Mouse (Mus musculus) Muller cell, postnatal 12 days (primary cell): ENCODE measurements around the gene Ric8b.

Experiments
- DNase-seq: peaks from one replicate; pipeline ENCODE4 v3.0.0-alpha.2; 2015; ENCODE audit errors: inconsistent ontology term

Gene Ric8b

DNA sequence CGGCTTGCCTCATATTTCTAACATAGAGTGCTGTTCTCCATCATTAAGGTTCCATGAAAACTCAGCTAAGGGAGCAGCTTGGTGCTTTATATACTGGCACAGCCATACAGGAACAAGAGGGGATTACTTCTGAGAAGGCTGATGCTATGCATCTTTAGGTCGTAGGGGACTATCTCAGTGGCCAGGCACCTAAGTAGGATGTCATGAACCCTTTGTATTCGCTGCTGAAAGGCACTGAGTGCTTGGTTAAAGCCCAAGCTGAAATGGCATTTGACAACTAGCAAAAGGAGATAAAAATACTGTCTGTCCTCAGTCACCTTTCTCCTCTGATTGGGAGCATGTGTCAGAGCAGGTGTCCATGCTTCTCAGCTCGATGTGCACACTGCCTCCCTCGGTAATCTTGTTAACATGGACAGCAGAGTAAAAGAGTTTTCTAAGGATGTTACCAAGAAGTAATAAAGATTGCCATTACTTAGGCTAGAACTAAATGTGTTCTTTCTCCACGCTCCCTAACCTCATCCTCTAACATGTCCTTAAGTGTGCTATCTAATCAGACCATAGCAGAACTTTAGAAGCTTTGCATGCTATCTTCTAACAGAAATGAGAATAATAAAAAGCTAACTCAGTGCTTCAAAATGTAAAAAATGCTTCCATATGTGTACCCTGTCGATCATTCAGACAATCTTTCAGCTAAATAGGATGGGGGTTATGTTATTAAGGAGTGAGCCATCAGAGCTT lies 89.3 kb downstream of the Ric8b start:
- DNase-seq = no peak

DNA sequence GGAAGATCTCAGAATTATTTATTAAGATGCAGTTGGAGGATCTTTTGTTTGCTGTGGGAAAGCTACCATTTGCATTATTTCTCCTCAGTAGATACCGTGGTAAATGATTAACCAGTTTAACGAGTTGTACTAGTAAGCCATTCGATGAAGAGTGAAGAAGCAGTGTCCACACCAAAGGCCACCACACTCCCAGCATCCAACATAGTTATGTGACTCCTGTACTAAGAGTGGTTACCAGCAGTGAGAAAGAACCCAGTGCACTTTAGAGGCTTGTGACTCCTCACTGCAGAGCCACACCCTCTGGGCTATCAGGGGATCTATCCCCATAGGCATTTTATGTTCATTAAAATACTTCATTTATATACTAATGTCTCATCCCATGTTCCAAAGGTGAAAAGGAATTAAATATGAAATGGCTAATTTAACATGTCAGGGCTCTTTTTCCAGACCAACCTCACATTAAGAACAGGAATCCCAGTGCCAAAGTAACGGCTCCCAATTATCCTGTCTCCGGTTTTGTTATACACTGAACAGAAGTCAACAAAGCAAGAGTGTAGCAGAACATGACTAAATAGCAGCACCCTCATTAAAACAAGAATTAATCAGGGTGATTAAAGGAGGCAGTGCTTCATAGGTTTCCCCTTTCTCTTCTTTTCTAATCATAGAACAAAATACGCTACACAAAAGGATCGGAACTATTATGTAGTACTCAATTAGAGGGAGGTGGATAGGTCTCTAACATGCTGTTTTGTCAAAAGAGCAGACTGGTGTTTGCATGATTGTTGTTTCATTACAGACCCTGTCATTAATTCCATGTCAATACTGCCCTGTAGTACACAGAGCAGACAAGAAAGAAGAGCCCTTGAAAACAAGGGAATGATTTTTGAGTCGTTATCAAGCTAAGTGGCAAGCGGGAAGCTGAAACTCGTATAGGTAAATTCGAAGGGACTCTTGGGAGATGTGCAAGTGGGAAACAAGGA lies 90.7 kb downstream of the Ric8b start:
- DNase-seq = peak; percentile 22

DNA sequence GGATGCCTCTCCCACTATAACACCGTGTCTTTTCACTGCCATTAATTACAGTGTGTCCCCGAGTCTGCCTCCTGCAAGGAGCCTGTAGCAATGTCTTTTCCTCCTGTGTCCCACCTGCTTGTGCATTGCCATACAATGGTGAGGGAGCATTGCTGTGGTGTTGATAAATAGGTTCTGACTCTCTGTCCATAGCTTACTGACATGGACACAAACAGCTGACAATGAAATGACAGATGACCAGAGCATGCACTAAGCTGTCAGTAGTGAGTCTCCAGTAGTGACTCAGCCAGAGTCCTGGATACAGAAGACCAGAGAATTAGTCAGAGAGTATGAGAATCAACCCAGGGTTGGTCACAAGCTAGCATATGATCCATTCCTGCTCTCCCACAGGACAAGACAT lies 93.7 kb downstream of the Ric8b start:
- DNase-seq = peak; percentile 26

DNA sequence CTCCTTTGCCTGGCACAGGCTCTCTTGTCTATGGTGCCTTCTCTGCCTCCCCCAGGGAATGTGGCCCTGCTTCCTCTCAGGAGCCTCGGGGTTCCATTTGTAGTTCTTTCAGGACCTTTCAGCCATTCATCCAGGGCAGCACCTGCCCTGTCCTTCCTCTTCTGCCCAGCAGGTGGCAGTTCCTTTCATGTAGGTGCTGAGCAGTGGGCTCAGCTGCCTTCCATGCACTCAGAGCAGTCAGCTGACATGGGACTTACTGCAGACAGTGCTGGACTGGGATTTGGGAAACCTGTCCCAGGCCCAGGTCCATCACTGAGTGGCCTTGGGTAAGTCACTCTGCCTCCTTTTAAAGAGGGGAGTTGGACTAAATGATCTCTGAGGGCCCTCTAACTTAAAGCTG lies 96.0 kb downstream of the Ric8b start:
- no peak for DNase-seq

DNA sequence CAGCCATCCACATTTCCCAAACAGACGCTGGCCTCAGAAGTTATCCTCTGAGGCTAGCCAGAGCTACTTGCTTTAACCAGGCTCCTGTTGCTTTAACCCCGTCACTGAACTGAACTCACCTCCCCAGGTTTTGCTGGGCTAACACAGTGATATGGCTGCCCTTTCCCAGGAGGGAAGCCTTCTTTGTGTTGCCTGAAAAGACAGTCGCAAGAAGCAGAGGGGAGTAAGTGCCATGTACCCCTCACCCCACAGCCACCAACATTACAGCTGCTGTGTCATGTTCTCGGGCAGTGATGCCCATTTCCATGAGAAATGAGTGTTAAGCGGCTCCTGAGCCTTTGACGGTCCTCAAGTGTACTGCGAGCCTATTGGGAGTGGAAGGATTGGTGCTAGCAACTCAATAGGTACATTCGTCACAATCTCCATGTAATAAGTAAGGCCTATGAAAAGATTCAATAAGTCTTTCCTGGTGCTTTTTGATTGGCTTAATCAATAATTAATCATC lies 96.6 kb downstream of the Ric8b start:
- DNase-seq = no peak

DNA sequence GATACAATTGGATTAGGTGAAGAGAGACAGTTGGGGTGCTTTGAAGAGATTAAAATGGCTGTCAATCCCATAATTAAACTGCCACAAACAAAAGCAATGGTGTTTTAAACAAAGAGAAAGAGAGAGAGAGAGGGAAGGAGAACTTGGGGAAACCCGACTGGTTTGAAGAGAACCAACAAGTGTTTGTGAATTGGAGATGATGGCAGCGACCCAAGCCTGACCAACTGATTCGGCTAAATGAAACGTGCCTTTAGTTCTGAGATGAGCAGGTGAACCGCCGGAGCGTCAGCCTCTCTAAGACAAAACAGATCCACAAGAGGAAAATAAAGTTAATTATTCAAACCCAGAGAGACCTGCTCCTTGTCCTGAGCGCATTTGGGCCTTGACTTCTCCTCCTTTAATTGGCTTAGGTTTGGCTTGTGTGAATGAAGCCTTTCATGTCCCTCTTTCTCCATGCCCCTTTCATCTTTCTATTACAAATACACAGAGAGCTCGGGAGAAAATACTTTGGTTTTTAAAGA lies 97.1 kb downstream of the Ric8b start:
- DNase-seq = no peak

DNA sequence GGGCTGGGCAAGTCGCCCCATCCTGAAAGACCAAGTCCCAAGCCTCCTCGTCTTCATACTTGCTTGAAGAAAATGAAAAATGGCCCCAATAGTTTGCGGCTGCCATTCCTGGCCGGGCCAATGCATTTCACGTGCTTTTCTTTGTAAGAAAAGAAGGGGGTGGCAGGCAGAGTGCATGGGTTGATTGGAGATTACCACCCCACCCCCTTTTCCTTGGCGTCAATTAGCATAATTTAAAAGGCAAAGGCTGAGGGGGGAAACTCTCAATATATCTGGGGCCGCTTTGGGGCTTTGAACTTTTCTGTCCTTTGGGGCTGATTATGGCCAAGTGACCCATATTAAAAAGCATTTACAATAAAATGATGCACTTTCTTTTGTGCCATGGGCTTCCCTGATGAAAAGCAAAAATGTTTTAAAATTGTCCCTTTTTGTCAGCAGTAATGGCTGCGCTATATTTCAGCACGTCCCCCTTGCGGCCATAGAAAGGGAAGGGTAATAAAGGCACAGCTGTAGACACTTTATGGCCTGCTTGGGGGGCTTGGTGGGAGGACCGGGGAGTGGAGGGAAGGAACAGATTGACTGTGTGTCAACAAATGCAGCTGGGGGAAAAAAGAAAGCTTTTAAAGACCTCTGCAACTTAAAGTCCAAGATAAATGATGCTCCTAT lies 105.4 kb downstream of the Ric8b start:
- DNase-seq = no peak

DNA sequence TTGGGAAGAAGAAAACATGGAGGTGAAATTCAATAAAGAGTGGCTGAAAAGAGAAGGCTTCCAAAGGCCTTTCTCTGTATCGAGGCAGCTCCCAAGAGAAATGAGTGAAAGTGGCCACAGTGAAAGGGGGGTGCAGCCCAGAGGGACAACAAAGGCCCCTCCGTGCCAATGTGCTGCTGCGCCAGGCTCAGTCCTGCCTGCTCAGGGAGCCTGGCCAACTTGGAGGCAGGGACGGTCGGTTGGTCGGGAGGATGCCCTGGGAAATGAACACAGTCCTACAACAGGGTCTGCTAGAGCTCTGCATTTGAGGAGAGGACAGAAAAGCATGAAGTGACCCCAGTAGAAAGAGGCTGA lies 105.9 kb downstream of the Ric8b start:
- DNase-seq = peak; percentile 11

DNA sequence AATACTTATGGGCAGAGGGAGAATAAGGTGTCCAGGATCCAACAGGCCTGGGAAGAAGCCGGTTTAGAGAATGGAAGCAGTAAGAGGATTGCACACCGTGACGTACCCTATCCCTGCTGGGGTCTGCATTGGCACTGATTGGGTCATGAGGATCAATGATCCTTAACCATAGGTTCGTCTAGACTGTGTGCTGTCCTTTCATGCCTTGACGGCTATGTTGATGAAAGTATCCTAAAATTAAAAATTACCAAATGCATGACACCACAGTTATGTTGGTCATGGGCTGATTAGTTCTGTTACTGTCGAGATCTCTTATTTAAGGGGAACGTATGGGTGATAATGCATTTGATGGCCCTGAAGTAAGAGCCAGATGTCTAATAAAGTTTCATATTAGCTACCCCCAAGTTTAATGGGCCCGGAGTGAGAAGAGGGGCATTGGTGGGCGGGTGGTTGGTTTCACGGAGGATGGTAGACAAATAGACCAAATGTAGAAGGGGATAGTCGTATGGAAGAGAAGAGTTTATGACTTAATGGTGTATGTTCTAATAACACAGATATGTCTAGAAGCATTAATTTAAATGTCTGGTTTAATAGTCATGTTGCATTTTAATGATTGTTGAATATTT lies 108.5 kb downstream of the Ric8b start:
- no peak for DNase-seq

DNA sequence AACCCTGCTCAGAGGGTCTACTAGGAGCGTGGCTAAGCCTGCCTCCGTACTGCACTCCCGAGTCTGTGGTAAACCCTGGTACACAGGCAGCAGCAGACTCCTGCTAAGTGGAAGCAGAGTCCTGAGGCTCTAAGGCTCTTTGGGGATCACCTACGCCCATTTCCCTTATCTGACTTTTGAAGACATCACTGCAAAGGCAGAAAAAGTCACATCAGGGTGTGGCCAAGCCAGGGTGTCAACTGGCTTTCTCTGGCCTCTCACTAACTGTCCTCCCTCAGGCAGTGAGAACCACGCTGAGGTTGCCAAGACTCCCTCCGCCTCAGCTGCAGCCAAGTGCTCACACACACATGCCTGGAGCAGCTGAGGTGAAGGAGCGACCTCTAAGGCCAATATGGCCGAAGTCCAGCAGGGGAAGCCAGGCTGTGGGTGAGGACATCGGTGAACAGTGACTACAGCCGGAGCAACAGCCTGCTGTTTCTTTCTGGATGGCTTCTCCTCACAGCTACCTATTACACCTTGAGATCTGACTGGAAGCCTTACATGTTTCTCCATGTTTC lies 110.3 kb downstream of the Ric8b start:
- DNase-seq = no peak

DNA sequence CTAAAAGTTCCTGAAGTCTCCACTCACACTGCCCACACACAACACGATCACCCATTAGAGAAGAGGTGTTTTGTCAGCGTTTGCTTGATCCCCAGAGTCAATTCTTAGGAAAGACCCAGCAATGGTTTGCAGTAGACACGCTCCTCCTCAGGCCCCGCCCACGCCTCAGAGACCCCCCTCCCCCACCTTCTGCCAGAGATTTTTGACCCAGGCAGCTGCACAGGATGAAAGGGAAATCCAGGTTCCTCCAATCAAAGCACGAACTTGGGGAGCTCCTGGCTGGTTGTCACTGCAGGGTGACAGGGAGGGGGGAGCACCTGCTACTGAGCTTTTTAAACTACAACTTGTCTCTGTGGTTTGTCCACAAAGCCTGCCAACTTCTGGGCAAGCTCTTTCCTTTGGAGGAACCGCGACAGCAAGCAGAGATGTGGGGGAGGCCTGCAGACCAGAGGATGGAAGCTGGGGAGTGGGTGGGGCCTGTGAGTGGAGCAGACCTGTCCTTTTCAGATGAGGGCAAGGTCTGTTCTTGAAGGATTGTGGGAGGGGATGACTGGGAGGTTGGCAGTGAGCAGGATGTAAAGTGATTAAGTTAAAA lies 117.8 kb downstream of the Ric8b start:
- DNase-seq = peak; percentile 12

DNA sequence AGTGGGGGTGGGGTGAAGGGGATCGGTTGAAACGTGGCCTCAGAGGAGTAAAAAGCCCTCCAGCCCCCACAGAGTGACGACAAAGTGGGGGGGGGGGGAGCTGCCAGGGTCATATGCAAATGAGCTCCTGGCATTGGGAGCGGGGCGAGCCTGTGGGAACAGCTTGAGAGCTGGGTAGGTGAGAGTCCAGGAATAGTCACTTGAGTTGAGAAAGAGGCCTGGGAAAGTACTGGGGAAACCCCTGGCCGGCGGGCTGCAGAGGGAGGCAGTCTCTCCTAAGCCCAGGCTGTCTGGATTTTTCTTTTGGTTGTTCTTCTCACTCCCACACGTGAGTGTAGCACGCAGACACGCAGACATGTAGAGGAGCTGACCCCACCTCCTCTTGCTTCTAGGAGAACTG lies 120.7 kb downstream of the Ric8b start:
- no peak for DNase-seq

DNA sequence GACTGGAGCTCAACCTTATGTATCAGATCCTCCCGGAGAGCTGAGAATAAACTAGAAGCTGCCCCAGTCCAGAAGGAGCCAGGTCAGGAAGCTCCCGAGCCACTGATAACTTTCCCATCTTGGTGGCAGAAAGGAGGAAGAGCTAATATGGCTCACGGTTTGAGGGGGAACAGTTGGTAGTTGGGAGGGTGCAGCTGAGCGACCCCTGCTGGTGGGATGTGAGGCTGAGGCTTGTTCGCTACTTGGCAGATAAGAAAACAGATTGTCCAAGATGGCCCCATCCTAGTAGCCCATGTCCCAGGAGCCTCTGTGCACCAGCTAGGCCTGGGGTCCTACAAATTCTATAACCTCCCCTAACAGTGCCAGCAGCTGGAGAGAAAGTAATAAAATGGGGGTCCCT lies 121.4 kb downstream of the Ric8b start:
- DNase-seq = no peak

DNA sequence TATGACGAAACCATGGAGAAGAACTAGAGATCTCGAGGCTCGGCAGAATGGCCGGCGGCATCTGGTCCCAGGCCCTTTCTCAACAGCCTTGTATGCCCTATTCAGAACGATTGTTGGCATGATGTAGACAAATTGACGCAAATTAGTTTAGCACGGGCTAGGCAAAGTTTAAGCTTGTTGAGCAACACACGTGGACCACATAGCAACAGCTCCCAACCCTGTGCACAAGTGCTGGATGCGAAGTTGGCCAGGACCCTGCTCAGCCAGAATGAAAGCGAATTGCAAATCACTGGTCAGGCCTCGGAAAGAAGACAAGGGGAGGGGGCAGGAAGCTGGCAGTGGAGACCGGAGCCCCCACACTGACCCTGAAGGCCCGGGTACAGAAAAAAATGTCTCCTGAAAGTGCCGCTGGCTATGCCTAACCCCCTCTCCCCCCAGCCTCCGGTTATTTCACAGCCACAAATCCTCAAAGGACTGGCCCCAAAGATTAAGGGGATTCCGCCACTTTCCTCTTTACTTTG lies 126.8 kb downstream of the Ric8b start:
- DNase-seq = peak; percentile 27

DNA sequence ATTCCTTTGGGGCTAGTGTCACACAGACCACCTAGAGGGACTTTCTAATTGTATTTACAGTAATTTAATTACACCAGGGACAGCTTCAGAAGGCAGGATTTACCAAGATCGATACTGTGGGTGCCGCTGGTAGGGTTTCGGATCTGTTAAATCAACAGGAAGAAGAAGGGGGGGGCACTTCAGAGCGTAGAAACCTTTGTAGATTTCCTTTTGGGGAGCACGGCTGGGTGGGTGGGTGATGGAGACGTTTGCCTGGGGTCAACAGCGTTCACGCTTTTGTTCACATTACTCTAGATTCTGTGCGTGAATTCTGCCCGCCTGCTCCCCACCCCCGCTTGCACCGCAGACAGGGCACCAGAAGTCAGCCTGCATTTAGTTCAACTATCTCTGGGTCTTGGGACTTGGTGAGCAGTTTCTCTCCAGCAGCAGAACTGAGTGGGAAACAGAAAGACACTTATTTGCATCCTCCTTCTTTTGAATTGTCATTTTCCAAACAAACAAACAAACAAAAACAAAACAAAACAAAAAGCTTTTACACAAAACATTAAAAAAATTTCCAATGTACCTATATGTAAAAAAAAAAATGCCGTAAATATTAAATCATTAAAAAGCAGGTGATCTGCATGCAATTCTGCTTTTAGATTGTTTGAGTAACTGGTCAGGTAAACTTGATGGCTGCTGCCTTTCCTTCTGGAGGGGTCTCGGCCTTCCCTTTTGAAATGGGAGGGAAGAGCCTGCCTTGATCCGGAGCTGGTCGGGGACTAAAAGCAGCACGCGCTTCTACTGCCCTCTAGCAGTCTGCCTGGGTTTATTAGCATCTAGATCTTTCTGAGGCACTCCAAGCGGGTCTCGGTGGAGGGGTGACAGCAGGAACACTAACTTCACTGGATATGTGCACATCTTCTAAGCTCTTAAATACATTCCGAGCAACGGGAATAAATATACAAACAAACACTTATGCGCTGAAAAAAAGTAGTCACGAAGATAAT lies 127.6 kb downstream of the Ric8b start:
- DNase-seq = peak; percentile 50

DNA sequence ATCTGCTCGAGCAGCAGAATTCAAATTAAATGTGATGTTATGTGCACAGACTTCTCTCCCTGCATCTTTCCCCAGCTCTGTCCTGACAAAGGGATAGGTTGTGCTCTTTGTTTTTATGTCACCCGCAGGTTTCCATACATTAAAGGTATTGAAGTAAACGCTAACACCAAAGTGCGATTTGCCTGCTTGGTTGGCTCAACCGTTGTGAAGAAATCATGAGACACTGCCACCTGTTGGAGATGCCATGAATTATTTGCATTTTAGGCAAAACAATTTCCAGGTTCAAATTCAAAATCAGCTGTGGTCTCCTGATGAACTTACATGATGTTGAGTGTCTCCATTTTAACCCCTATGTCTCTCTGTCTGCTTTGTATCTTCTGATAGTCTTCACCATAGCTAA lies 129.2 kb downstream of the Ric8b start:
- DNase-seq = peak; percentile 10

DNA sequence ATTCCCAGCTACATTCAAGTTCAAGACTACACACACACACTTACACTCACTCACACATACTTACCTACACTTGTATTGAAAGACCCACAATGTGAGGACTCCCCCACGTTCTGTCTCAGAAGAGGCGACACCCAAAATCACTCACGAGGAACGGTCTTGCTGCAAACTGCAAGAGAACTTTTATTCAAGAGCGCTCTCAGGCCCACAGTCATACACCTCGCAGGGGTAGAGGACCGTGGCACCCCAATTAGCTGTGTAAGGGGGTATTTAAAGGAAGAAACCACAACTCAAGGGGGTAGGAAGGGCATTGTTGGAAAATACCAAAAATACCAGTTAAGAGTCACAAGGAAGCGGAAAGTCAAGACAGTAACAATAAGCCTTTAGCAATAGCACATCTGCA lies 130.6 kb downstream of the Ric8b start:
- no peak for DNase-seq

DNA sequence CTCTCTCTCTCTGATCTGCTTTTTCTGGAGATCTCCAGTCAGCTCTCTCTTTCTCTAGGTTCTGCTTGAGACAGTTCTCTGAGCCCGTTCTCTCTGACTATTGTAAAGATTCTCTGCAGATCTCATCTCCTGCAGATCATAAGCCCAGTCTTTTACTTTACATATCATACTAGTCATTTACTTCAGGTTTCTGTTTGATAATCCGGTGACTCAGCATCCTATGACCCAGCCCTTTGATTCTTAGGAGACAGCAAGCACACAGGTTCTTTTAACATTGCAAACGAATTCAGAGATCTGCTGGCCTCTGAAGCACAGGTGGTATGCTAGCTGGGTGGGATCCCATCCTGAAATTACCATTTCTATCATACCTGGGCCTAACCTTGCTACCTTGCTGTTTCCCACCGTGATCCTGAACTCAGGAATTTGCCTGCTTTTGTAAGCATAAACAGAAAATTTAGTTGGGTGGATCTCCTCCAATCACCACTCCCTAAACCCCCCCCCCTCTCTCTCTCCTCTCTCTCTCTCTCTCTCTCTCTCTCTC lies 133.3 kb downstream of the Ric8b start:
- DNase-seq = no peak

DNA sequence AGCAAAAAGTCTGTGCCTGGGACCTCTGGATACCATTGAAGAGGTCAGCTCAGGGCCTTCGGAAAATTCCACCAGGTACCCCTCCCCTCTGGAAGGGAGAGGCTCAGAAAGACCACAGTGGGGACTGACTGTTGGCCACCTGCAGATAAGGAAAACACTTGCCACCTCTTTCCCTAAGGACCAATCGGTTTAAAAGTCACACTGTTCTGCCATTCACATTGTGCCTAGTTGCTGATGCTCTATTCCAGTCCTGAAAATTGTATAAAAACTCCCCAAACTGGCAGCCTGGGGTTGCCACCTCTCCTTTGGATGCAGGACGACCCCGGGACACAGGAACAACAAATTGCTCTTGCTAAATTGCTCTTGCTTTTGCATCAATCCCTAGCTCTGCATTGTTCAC lies 135.0 kb downstream of the Ric8b start:
- no peak for DNase-seq
